Comparison of ENCODE assay signal across 19 mouse cellular contexts in the genomic region with DNA sequence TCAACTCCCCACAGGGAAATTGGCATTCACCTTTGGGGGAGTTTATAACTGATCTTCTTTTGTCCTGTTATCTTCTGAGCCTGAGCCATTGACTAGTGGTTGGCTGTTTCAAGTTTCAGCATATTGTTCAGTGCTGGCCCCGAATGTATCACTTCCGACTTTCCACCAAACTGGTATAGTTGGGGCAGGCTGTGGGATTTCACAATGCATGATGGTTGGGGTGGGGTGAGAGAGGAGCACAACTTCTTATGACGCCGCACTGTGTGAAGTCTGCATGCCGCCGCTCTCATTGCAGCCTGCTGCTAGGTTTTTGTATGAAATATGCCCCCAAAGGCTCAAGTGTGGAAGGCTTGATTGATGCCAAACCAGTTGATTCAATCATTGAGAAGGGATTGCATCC.
"Had no signal": no experiment of that assay in that cellular context is flagged by ENCODE, and none has a peak within 500 bp of the region (broad histone marks: within the 10 kb centered on the region; RNA-seq: fewer than 3 reads in every experiment).

No protein-coding gene starts in this region.

- H3K4me1 ChIP-seq: midbrain, embryonic 10.5 days; midbrain, embryonic 12.5 days; neural tube, embryonic 13.5 days; neural tube, embryonic 15.5 days had no signal

- H3K9ac ChIP-seq: liver, embryonic 14.5 days; lung, embryonic 14.5 days; midbrain, embryonic 12.5 days; neural tube, embryonic 13.5 days; neural tube, embryonic 15.5 days had no signal

- H3K27ac ChIP-seq: liver, embryonic 14.5 days; midbrain, embryonic 10.5 days; midbrain, embryonic 12.5 days; neural tube, embryonic 13.5 days; neural tube, embryonic 15.5 days had no signal

- H3K4me2 ChIP-seq: lung, embryonic 14.5 days; midbrain, embryonic 12.5 days; neural tube, embryonic 13.5 days; neural tube, embryonic 15.5 days had no signal

- H3K27me3 ChIP-seq: midbrain, embryonic 12.5 days; neural tube, embryonic 13.5 days; neural tube, embryonic 15.5 days had no signal

- DNase-seq: lung, adult 18-20 months; lung, embryonic 14.5 days; lung, postnatal 10 days; lung, postnatal 4 days; midbrain, embryonic 14.5 days; retina, postnatal 1 day; right cerebral cortex, adult 18-20 months; right cerebral cortex, postnatal 25 days; right cerebral cortex, postnatal 4 days; spleen, adult 18-20 months; thymus, adult 18-20 months; thymus, postnatal 14 days; thymus, postnatal 36 days had no signal

- H3K36me3 ChIP-seq: midbrain, embryonic 10.5 days; midbrain, embryonic 12.5 days; neural tube, embryonic 13.5 days; neural tube, embryonic 15.5 days had no signal

- H3K4me3 ChIP-seq: midbrain, embryonic 10.5 days; midbrain, embryonic 12.5 days; myocyte; neural tube, embryonic 13.5 days; neural tube, embryonic 15.5 days had no signal

- H3K9me3 ChIP-seq: midbrain, embryonic 10.5 days; midbrain, embryonic 12.5 days; neural tube, embryonic 13.5 days; neural tube, embryonic 15.5 days had no signal
